10 mouse cellular contexts compared by ENCODE assay signal in genomic region chr6:145854756-145855155, GRCm38 (mm10). TPM values are rescaled to one million over a fixed set of nuclear protein-coding genes. Genes with fewer than 3 reads are reported as not detected.
DNase-seq lines count a peak whose midpoint lies in the region; ATAC-seq and TF ChIP-seq lines count a peak whose summit lies in the region.
"Had no signal": no experiment of that assay in that cellular context is flagged by ENCODE, and none has a peak within 500 bp of the region (broad histone marks: within the 10 kb centered on the region; RNA-seq: fewer than 3 reads in every experiment).

No protein-coding gene starts in this region.

- peak; percentile 66 for DNase-seq in gastrocnemius, adult 2 months
- no peak for DNase-seq in gastrocnemius, postnatal 4 days (ENCODE audit: low spot score in 2 of 2)
- DNase-seq in neural tube, embryonic 10.5 days (ENCODE audit: extremely low spot score, low spot score): no peak
- DNase-seq in spleen, adult 12 weeks (ENCODE audit: low spot score): no peak
- no peak for DNase-seq in ovary, postnatal 14 days (ENCODE audit: low spot score)
- DNase-seq: adrenal gland, postnatal 14 days had no signal

- H3K9ac ChIP-seq in neural tube, embryonic 13.5 days: peak overlapping the region; percentile 35; the same call in 1 of the 2 replicates
- H3K9ac ChIP-seq in heart, embryonic 16.5 days (ENCODE audit: low read length): peak overlapping the region; percentile 38

- 73% methylated on average over 5 of the region's 5 CpGs for WGBS in neural tube, embryonic 13.5 days
- 41% methylated on average over 5 of the region's 5 CpGs for WGBS in heart, embryonic 16.5 days

- peak overlapping the region; percentile 99 for H3K27ac ChIP-seq in gastrocnemius, adult 2 months
- H3K27ac ChIP-seq in neural tube, embryonic 13.5 days (replicated peaks): no peak overlapping the region
- peak overlapping the region; percentile 48; the same call in 1 of the 2 replicates for H3K27ac ChIP-seq in heart, embryonic 16.5 days (ENCODE audit: low read length)

- H3K27me3 ChIP-seq in neural tube, embryonic 13.5 days: peaks cover under 1% of the 10 kb centered on the region; the same call in 1 of the 2 replicates
- no peaks in the 10 kb centered on the region for H3K27me3 ChIP-seq in heart, embryonic 16.5 days (ENCODE audit: control insufficient read depth, insufficient read depth, low read length)

- peaks cover 17% of the 10 kb centered on the region for H3K4me1 ChIP-seq in neural tube, embryonic 13.5 days (replicated peaks)
- H3K4me1 ChIP-seq in heart, embryonic 16.5 days (ENCODE audit: control insufficient read depth, insufficient read depth, low read length): peaks cover 32% of the 10 kb centered on the region

- no peak for ATAC-seq in neural tube, embryonic 13.5 days (ENCODE audit: low read depth)
- no peak for ATAC-seq in heart, embryonic 16.5 days (replicated peaks; ENCODE audit: extremely low read depth, insufficient read depth, low FRiP score)

- no peaks in the 10 kb centered on the region for H3K9me3 ChIP-seq in neural tube, embryonic 13.5 days
- no peaks in the 10 kb centered on the region for H3K9me3 ChIP-seq in heart, embryonic 16.5 days (replicated peaks; ENCODE audit: control insufficient read depth, low read length)
- H3K9me3 ChIP-seq: kidney, embryonic 15.5 days had no signal

- no peaks in the 10 kb centered on the region for H3K36me3 ChIP-seq in neural tube, embryonic 13.5 days
- H3K36me3 ChIP-seq in heart, embryonic 16.5 days (ENCODE audit: control insufficient read depth, insufficient read depth): no peaks in the 10 kb centered on the region
- H3K36me3 ChIP-seq: kidney, embryonic 15.5 days had no signal

- H3K4me2 ChIP-seq in neural tube, embryonic 13.5 days: no peak overlapping the region
- no peak overlapping the region for H3K4me2 ChIP-seq in heart, embryonic 16.5 days (ENCODE audit: low read depth, low read length)

- intact Hi-C loops in gastrocnemius, adult 2 months (cut with DNase I): no loop called here

- H3K4me3 ChIP-seq in gastrocnemius, adult 2 months: peak overlapping the region; percentile 60; the same call in 1 of the 2 replicates
- no peak overlapping the region for H3K4me3 ChIP-seq in neural tube, embryonic 13.5 days
- no peak overlapping the region for H3K4me3 ChIP-seq in heart, embryonic 16.5 days (ENCODE audit: low read length)
- H3K4me3 ChIP-seq: erythroblast, embryonic 14.5 days had no signal

- no peak for TF ChIP-seq CTCF in gastrocnemius, adult 2 months (IDR thresholded peaks at IDR 0.05)

RNA-seq across cellular contexts. Expression of gene Bhlhe41, which starts 10.6 kb away (rescaled TPM):
- total RNA-seq in gastrocnemius, adult 2 months (2021): 10 to 100 TPM; 17.2 to 48.4 TPM
- 10 to 100 TPM in 1 of 2 experiments, 1 to 10 TPM in 1; 9.8 to 15.6 TPM for total RNA-seq in gastrocnemius, postnatal 4 days (2021)
- polyA plus RNA-seq in neural tube, embryonic 13.5 days (2015; fragmentation: Nextera tagmentation; extraction: Ambion mirVana): 3.2 and 3.3 TPM in 2 replicates
- 5.9 and 6.1 TPM in 2 replicates for polyA plus RNA-seq in heart, embryonic 16.5 days (2015; fragmentation: Nextera tagmentation; extraction: Ambion mirVana)
